Mouse (Mus musculus) effector memory CD4-positive, alpha-beta T cell, adult 7 months (primary cell): ENCODE data around the gene Sult3a2. TPM values are rescaled to one million over a fixed set of nuclear protein-coding genes. Genes with fewer than 3 reads are reported as not detected.

Experiments used
- polyA plus RNA-seq: library from polyadenylated mRNA; unstranded; fragments of 100-300 nt; shearing (Covaris generic); gene quantifications from one replicate; pipeline ENCODE4 v1.2.1, GENCODE M21; 2017

Sult3a2 gene
- polyA plus RNA-seq, result not detected

DNA sequence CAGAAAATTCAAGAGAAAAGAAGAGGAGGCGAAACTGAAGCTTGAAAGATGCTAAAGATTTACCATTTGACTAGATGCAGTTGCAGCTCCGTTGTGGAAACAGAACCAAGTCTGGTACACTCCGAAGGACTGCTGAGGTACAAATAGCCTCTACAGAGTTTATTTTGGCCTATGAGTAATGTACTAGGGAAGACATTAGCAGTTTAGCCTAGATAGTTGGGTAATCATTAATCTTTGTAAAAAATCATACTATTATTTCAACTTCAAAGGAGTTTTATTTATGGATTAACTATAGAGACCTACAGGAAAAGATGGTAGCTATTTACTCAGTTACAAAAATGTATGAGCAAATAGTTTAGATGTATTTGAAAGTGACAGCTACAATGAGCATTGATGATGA, at the start of gene Sult3a2:
Gene Sult3a2 (minus strand): TSS at position 101 of the 400 bp plus-strand sequence.

Other genes with a start within 250 kb of the Sult3a2 start
- 0.38 TPM for gene Clvs2, start 161.9 kb downstream of the Sult3a2 start, polyA plus RNA-seq
- not detected for gene Sult3a1, start 71.0 kb upstream of the Sult3a2 start, polyA plus RNA-seq
- gene Rsph4a, start 118.4 kb upstream of the Sult3a2 start, polyA plus RNA-seq, result not detected
- gene Zup1, start 164.6 kb upstream of the Sult3a2 start, polyA plus RNA-seq, result 45.8 TPM
- gene Rwdd1, start 232.9 kb upstream of the Sult3a2 start, polyA plus RNA-seq, result 110 TPM